In the genomic region with DNA sequence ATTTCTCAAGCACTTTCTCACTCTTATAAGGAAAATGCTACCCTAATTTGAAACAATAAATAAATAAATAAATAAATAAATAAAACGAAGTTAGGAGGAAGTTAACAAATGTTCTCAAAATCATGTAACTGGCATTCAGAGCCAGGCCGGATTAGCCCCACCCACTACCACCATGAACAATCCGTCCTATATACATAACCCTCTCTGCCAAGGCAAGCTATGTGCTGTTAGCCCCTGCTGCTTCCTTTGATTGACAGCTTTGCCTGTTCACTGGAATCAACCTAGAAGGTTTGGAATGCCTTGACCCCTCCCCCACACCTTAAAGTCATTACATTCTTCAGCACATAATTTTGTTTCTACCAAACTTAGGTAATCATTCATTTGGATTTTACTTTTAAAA, we compare ENCODE assay signal across 15 mouse cellular contexts. TPM values are rescaled to one million over a fixed set of nuclear protein-coding genes. Genes with fewer than 3 reads are reported as not detected.
DNase-seq lines count a peak whose midpoint lies in the region; ATAC-seq and TF ChIP-seq lines count a peak whose summit lies in the region.
"Had no signal": no experiment of that assay in that cellular context is flagged by ENCODE, and none has a peak within 500 bp of the region (broad histone marks: within the 10 kb centered on the region; RNA-seq: fewer than 3 reads in every experiment).

No protein-coding gene starts in this region.

- no peaks in the 10 kb centered on the region for H3K27me3 ChIP-seq in heart, adult 2 months (ENCODE audit: control insufficient read depth, insufficient read depth, low read length)
- H3K27me3 ChIP-seq in liver, embryonic 13.5 days: no peaks in the 10 kb centered on the region
- H3K27me3 ChIP-seq: embryonic facial prominence, embryonic 15.5 days had no signal

- ATAC-seq in liver, embryonic 13.5 days (ENCODE audit: low read depth): no peak
- ATAC-seq: midbrain, embryonic 16.5 days had no signal

- DNase-seq in heart, adult 2 months: no peak
- DNase-seq in heart, postnatal 36 days: no peak
- peak; percentile 36 for DNase-seq in kidney, postnatal 10 days
- no peak for DNase-seq in kidney, adult 8-10 months
- no peak for DNase-seq in liver, embryonic 13.5 days
- DNase-seq in left cerebral cortex, adult 18-20 months (ENCODE audit: low spot score in 2 of 2): no peak
- no peak for DNase-seq in cerebellum, adult 9-11 months
- DNase-seq: adrenal gland, postnatal 25 days; B cell, adult 2 months; cerebellum, adult 9-10 months; lung, postnatal 36 days; thymus, adult 2 months had no signal

- H3K9me3 ChIP-seq in liver, embryonic 13.5 days (replicated peaks): no peaks in the 10 kb centered on the region
- H3K9me3 ChIP-seq: embryonic facial prominence, embryonic 15.5 days had no signal

- TF ChIP-seq EP300 in heart, adult 2 months (IDR thresholded peaks at IDR 0.05; ENCODE audit: insufficient read depth, low read depth, low read length): no peak

- TF ChIP-seq POLR2A in heart, adult 2 months (IDR thresholded peaks at IDR 0.05; ENCODE audit: insufficient read depth, low read depth, low read length): no peak

- intact Hi-C loops in heart, adult 2 months (cut with DNase I): loop anchor here (5.0 kb wide), 1 partner anchor 74 kb away; no protein-coding TSS in a partner anchor
- intact Hi-C loops in heart, postnatal 36 days (cut with DNase I): no loop called here

- peak overlapping the region; percentile 97 for H3K4me2 ChIP-seq in liver, embryonic 13.5 days

- peak overlapping the region; percentile 93 for H3K27ac ChIP-seq in heart, adult 2 months
- H3K27ac ChIP-seq in brown adipose tissue, adult 24 weeks (replicated peaks; ENCODE audit: low read depth, low read length): peak overlapping the region; percentile 41
- peak overlapping the region; percentile 99 for H3K27ac ChIP-seq in liver, embryonic 13.5 days

- H3K4me3 ChIP-seq in heart, adult 2 months: no peak overlapping the region
- H3K4me3 ChIP-seq in brown adipose tissue, adult 24 weeks (ENCODE audit: insufficient read depth, low read depth, low read length): no peak overlapping the region
- H3K4me3 ChIP-seq in liver, embryonic 13.5 days (replicated peaks): peak overlapping the region; percentile 84; the same call in 1 of the 2 replicates

- WGBS in heart, adult 2 months: 35% methylated on average over 3 of the region's 3 CpGs
- WGBS in liver, embryonic 13.5 days (ENCODE audit: insufficient replicate concordance): 64% methylated on average over 3 of the region's 3 CpGs

- peaks cover 13% of the 10 kb centered on the region for H3K4me1 ChIP-seq in heart, adult 2 months (ENCODE audit: control insufficient read depth, insufficient read depth, low read length)
- peaks cover 49% of the 10 kb centered on the region for H3K4me1 ChIP-seq in brown adipose tissue, adult 24 weeks (ENCODE audit: control insufficient read depth, insufficient read depth, insufficient read length, low read length)
- peaks cover 46% of the 10 kb centered on the region for H3K4me1 ChIP-seq in liver, embryonic 13.5 days (replicated peaks)

- no peak overlapping the region for H3K9ac ChIP-seq in heart, adult 2 months (ENCODE audit: low read depth, low read length)
- H3K9ac ChIP-seq in liver, embryonic 13.5 days: peak overlapping the region; percentile 95; the same call in 1 of the 2 replicates

- peaks cover 3% of the 10 kb centered on the region; the same call in 1 of the 2 replicates for H3K79me2 ChIP-seq in heart, adult 2 months (replicated peaks; ENCODE audit: control insufficient read depth, insufficient read depth, low read length)

- no peak for TF ChIP-seq CTCF in heart, adult 2 months (IDR thresholded peaks at IDR 0.05)

- H3K36me3 ChIP-seq in heart, adult 2 months (ENCODE audit: control insufficient read depth, insufficient read depth, low read length): peaks cover 36% of the 10 kb centered on the region
- peaks cover 20% of the 10 kb centered on the region for H3K36me3 ChIP-seq in liver, embryonic 13.5 days

RNA-seq across cellular contexts. Expression of a gene that starts 1.5 kb away (rescaled TPM):
- total RNA-seq in heart, adult 2 months (2021): 10 to 100 TPM; 15.6 to 18.0 TPM
- polyA plus RNA-seq in heart, adult 2 months (2012; rRNA removed): 16.1 and 16.5 TPM in 2 replicates
- 10 to 100 TPM; 17.2 to 17.8 TPM for total RNA-seq in heart, postnatal 36 days (2021)
- polyA plus RNA-seq in brown adipose tissue, adult 24 weeks (2012; ENCODE audit: insufficient read depth, insufficient read length, missing spikeins): 3.8 and 6.6 TPM in 2 replicates
- 4.3 and 5.1 TPM in 2 replicates for polyA plus RNA-seq in liver, embryonic 13.5 days (2015; fragmentation: Nextera tagmentation; extraction: Ambion mirVana)
- total RNA-seq in left cerebral cortex, adult 18-20 months (2021): 10 to 100 TPM; 20.9 to 23.1 TPM

RNA-seq across cellular contexts. Expression of a gene that starts 10.2 kb away (rescaled TPM):
- 10 to 100 TPM in 1 of 2 experiments, 1 to 10 TPM in 1; 7.8 to 10.5 TPM for total RNA-seq in heart, adult 2 months (2021)
- polyA plus RNA-seq in heart, adult 2 months (2012; rRNA removed): 0.64 and 2.4 TPM in 2 replicates
- 10 to 100 TPM; 10.5 to 11.9 TPM for total RNA-seq in heart, postnatal 36 days (2021)
- 5.0 and 6.2 TPM in 2 replicates for polyA plus RNA-seq in brown adipose tissue, adult 24 weeks (2012; ENCODE audit: insufficient read depth, insufficient read length, missing spikeins)
- 2.9 and 3.4 TPM in 2 replicates for polyA plus RNA-seq in liver, embryonic 13.5 days (2015; fragmentation: Nextera tagmentation; extraction: Ambion mirVana)
- 1 to 10 TPM; 3.4 to 3.7 TPM for total RNA-seq in left cerebral cortex, adult 18-20 months (2021)

RNA-seq across cellular contexts. Expression of a gene that starts 10.3 kb away (rescaled TPM):
- total RNA-seq in heart, adult 2 months (2021): 10 to 100 TPM; 34.8 TPM
- polyA plus RNA-seq in heart, adult 2 months (2012; rRNA removed): 6.8 and 14.0 TPM in 2 replicates
- total RNA-seq in heart, postnatal 36 days (2021): 10 to 100 TPM; 38.2 to 42.4 TPM
- 19.8 and 21.6 TPM in 2 replicates for polyA plus RNA-seq in brown adipose tissue, adult 24 weeks (2012; ENCODE audit: insufficient read depth, insufficient read length, missing spikeins)
- 2.6 and 3.1 TPM in 2 replicates for polyA plus RNA-seq in liver, embryonic 13.5 days (2015; fragmentation: Nextera tagmentation; extraction: Ambion mirVana)
- 1 to 10 TPM; 5.6 to 6.7 TPM for total RNA-seq in left cerebral cortex, adult 18-20 months (2021)

Comparison
In these comparisons a context has a peak if more than half of its experiments do, and no peak if none do; other contexts are left out.
1. H3K27ac ChIP-seq: peak in every context shown above with its lines; median percentile 99 in liver, embryonic 13.5 days; 93 in heart, adult 2 months; 41 in brown adipose tissue, adult 24 weeks.
2. RNA of a gene that starts 10.3 kb away (total RNA-seq): 38.2 to 42.4 TPM in heart, postnatal 36 days and 34.8 TPM in heart, adult 2 months; 5.6 to 6.7 TPM in left cerebral cortex, adult 18-20 months; every median in the first group is over 4 times any median in the second.